Mouse (Mus musculus) adrenal gland, adult 18-20 months (tissue): ENCODE measurements around the gene Snx29. TPM values are rescaled to one million over a fixed set of nuclear protein-coding genes. Genes with fewer than 3 reads are reported as not detected.

Source experiments
- DNase-seq, 2 experiments: peaks; one replicate each; pipeline ENCODE4 v3.0.0; 2021 to 2022; ENCODE audit warnings: low spot score in 2 of 2
- total RNA-seq, 2 experiments: library from RNA; stranded (reverse); gene quantifications; 1 replicate in 1 of 2; 2 replicates in 1 of 2; pipeline ENCODE4 v1.2.3; 2021

Snx29 gene
- total RNA-seq, 2 experiments from 2014 or later, result 13.6 to 15.4 TPM

GRCm38 (mm10) chr16:11627866-11628638 is 305.3 kb downstream of the Snx29 start:
- peak in 1 of 2 experiments; percentile 15 for DNase-seq

DNA sequence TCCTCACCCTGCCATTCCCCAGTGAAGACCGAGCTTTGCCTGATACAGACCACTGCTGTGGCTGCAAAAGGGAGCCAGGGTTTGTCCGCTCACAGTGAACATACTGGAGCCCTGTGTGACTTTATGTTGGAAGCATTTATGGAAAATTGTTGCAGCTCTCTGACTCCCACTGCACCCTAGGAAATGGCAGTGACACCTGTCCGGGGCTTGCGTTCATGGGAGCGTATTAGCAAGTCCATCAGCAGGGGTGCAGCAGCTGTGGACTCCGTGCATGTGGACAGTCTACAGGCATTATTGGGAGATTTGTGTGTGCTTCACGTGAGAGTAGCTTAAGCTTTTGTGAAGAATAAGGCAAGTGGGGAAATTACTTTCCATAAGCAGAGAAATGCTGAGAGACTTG is 307.0 kb downstream of the Snx29 start:
- no peak for DNase-seq

- DNase-seq, result no peak
Measured at GRCm38 (mm10) chr16:11630489-11630888, 307.8 kb downstream of the Snx29 start.

DNA sequence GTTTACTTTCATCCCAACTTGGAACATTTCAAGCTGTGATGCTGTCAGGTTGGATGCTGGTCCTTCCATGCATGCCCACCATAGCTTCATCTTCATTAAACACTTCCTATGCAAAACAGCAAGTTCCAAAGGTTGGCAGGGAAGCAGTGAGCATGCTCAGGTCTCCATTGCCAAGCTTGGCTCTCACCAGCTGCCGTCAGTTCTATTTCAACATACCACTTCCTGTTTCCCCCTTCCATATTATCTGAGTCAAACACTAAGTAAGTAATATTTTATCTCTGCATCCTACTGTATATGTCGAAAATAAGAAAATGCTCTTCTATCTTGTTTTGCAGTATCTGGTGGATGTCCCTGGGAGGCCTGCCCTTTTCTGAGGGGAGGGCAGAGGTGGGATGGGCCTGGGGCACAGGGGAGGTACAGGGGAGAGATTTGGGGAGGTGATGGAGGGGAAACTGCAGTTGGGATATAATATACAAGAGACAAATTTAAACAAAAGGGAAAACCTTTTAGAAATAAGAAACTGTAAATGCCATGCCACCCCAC is 309.6 kb downstream of the Snx29 start:
- DNase-seq, result no peak

DNA sequence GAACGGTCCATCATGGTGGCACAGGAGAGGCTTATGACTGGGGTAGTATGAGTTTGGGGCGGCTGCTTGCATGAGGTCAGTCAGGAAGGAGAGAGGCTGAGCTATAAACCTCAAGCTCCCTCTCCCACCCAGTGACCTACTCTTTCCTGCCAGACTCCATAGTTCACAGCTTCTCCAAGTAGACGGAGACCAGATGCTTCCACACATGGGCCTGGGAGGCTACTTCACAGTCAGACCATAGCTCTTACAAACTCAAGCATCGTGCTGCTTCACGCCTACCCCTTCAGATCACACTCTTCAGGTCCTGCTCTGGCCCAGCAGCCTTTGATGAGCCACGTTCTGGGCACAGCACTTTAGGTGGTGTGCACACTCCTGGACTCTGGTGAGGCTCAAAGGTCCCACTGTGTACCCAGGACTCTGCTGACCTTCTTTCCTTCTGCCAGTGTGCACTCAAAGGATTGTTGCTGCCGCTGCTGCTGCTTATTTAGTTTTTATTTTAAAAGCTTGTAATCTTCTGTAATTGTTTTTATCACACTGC is 313.6 kb downstream of the Snx29 start:
- no peak for DNase-seq

- DNase-seq, result no peak
Measured at GRCm38 (mm10) chr16:11636902-11637301, 314.2 kb downstream of the Snx29 start.

DNA sequence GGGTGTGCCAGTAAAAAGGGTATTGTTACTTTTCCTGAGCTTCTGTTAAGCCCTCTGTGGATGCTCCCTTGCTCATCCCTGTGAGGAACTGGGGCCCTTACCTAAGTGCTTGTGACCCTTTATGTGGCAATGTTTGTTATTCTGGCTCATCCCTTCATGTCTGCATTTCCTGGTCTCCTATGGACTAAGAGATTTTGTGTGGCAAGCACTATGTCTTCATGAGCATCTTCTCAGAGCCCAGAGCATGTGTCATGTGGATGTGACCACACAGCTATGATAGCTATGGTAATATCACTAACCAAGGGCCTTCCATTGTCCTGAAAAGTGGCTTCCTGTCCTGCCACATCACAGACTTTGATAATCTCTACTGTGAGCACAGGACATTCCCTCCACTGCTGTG is 315.1 kb downstream of the Snx29 start:
- no peak for DNase-seq

DNA sequence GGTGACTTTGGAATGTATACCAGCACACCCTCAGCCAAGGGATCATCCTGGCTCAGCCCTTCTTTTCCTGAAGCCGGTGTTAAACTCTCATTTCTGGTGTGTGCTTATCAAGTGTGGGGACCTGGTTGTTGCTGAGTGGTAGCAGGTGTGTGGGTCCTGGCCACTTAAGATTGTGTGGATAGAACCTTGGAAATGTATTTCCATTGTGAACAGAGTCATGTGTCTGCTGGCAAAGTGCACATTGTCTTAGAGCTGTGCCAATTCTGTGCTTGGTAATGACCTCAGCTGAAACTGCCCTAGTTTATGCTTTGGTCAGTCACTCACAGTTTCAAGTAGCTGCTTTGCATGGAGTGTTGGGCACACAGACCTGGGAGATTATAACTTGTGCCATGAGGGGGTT is 316.0 kb downstream of the Snx29 start:
- no peak for DNase-seq

DNA sequence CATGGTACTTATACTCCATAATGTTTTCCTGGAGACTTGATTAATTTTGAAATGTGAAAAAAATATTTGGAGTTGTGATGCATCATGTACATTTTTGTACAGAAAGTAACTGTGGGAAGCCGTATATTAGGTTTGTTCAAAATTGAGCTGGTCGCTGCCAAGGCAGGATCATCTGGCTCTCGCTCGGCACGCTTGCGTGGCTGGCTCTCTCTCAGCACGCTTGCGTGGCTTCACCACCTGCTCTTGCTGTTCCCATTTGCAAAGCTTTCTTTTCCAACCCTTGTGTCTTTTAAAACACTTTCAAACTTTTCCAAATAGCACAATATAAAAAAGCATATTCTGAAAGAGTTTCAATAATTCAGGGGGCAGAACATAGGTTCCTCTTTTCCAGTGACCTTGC is 317.2 kb downstream of the Snx29 start:
- DNase-seq, result no peak

DNA sequence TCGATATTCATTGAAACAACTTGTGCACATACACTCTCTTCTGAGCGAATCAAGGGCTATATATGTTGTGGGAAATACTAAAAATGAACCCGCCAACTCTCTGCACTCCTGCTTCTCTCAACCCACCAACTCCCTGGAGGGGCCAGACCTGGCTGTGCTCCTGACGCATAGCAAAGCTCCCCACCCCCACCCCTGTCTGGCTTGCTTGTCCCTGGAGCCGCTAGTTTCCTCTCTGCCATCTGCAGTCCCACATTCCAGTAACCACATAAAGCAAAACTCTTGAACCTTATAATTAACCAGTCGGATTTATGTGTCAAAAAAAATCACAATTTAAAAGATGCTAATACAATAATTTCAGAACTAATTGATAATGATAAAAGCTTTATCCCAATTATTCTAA is 320.9 kb downstream of the Snx29 start:
- DNase-seq, result no peak

- DNase-seq, result no peak
Measured at GRCm38 (mm10) chr16:11644399-11644798, 321.7 kb downstream of the Snx29 start.

- no peak for DNase-seq
Measured at GRCm38 (mm10) chr16:11645668-11646067, 323.0 kb downstream of the Snx29 start.

DNA sequence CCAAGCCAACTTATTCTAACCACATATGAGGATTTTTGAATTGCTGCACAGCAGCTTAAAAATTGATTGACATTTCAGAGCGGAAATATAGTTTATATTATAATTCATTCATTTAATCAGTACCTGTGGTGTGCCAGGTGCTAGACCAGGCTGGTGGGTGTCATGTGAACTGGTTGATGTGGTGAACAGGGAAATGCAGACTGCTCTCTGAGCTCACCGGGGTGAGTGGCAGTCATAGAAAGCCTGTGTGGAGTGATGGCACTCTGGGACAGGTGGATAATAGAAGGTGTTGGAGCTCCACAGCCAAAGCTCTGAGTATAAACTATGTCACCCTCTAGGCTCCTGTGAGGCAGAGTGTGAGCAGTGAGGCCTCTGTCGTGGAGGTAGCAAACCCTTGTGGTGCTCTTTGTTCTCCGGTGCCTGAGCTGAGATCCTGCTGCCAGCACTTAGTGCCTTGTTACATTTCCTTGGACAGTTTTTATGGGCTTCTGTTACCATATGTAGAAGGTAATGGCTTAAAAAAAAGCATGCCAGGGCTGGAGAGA is 324.1 kb downstream of the Snx29 start:
- no peak for DNase-seq

- DNase-seq, result no peak
Measured at GRCm38 (mm10) chr16:11648169-11648688, 325.5 kb downstream of the Snx29 start.

DNA sequence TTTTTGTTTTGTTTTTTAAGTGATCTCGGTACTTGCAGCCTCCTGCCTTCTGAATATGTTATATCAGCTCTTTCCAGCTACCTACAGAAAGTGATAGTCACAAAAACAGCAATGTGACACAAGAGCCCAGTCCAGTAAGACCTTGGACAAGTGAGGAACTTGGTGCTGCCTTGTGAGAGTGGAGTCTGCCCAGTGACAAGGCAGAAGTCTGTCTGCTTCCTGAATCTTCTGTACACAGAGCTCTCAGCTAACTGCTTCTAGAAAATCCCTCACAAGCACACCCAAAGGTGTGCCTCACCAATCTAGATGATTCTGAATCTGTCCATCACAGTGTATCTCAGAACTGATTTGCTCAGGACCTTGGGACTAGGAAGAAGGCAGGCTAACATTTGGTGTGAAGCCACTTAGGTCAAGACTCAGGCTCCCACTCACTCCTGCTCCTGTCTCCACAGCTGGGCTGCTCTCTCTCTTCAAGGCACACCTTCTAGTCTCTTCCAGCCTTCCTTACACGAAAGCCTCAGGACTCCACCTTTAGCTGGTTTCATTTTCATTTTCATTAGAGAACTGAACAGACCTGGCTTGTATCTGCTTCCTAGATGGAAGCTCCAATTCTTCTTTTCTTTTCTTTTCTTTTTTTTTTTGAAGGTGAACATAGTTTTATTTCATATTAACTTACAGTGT is 330.1 kb downstream of the Snx29 start:
- no peak for DNase-seq

DNA sequence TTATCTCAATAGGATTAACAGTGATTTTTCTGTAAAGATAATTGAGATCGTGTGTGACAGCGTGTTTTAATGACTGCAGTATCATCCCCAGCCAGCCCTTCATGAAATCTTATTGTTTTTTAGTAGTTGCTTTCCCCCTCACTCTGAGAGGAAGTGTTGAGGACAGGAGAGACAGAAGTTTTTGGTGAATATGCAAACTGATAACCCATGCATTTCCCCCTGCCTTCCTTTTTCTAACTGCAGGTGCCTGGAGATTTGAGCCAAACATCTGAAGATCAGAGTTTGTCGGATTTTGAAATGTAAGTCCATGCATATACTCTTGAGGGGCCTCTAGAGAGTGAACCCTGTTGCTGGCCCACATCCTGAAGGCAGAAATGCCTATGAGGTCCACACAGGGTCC is 333.2 kb downstream of the Snx29 start:
- no peak for DNase-seq

GRCm38 (mm10) chr16:11657111-11657510 is 334.4 kb downstream of the Snx29 start:
- DNase-seq, result peak in 1 of 2 experiments; percentile 11

- peak in 1 of 2 experiments; percentile 5 for DNase-seq
Measured at GRCm38 (mm10) chr16:11659111-11659720, 336.5 kb downstream of the Snx29 start.

DNA sequence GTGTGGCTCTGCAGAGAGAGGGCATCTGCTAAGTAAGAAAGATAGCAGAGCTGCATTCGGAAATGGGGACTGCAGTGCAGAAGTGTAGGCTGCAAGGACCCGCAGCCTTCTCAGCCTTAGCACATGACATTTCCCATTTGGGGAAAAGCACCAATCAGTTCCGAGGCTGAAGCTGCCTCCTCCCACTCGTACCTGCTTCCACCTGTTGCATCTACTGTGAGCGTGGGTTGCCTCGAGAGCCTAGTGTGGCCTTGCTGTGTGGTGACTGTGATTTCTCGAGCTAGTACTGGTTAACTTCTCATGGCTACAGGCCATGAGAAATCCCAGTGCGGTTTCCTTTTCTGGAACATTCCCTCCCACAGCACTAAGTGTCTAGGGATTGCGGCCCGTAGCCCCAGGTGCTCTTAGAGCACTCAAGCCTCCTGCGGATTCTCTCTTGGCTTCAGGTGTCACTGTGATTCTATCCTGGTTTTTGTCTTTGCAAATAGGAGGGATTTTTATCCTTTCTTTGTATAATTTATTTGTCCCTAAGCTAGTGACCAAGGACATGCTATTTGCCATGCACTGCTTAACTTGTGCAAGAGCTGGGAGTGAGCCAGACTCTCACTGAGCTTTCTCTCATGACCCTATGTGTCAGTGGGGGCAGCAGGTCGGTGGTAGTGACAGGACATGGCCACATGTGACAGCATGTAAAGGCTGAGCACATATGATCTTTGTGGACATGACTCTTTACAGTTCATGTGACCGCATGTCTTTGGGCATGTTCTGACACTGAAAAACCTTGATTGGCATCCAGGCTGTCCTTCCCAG is 342.4 kb downstream of the Snx29 start:
- DNase-seq, result peak; percentile 21 to 39

DNA sequence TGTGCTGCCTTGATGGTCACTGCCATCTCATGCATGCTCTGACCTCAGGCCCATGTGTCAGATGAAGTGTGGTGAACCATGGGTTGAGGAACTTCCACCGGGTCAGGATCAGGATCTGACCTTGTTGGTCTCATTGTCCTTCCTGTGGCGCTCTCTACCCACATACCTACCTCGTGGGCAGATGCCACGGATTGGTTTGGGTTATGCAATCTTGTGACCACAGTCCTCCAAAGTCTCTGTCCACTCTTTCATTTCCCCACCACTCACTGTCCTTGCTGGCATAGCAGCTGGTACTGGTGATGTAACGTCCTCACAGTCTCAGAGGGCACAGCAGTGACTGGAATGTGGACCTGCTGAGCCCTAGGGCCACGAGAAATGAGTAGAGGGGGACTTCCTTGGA is 343.2 kb downstream of the Snx29 start:
- peak in 1 of 2 experiments; percentile 29 for DNase-seq
